Mouse (Mus musculus) embryonic fibroblast, embryonic 13.5 days (primary cell): Measurements from ENCODE around the gene Huwe1. TPM values are rescaled to one million over a fixed set of nuclear protein-coding genes. Genes with fewer than 3 reads are reported as not detected.

Experiments
- H3K27ac ChIP-seq: 2 replicates; pipeline ENCODE4 v1.5.1; 2012; ENCODE audit warnings: low read length, control low read depth, inconsistent platforms; ENCODE audit not compliant: insufficient read depth
- H3K4me1 ChIP-seq: 2 replicates; pipeline ENCODE4 v1.6.1; 2011; ENCODE audit warnings: low read length; ENCODE audit not compliant: control insufficient read depth, insufficient read depth
- H3K4me3 ChIP-seq: 2 replicates; pipeline ENCODE4 v1.5.1; 2011; ENCODE audit warnings: mild to moderate bottlenecking, control low read depth, low read length; ENCODE audit not compliant: insufficient read depth
- CTCF ChIP-seq: IDR thresholded peaks from 2 replicates; pipeline ENCODE4 v1.5.1; 2011; ENCODE audit warnings: mild to moderate bottlenecking, control low read depth, low read length, moderate library complexity, borderline replicate concordance; ENCODE audit not compliant: insufficient read depth
- POLR2A ChIP-seq: IDR thresholded peaks from 2 replicates; pipeline ENCODE4 v1.6.1; 2011; ENCODE audit warnings: low read depth, mild to moderate bottlenecking, control low read depth, low read length, moderate library complexity
- polyA plus RNA-seq: library from polyadenylated mRNA; stranded (reverse); fragments of >200 nt; gene quantifications from 2 replicates; pipeline ENCODE4 v1.2.4, GENCODE M21; 2011; ENCODE audit warnings: low read depth; ENCODE audit not compliant: missing spikeins, insufficient read length

Gene Huwe1
- polyA plus RNA-seq, 1 experiment: 192 TPM

GRCm38 (mm10) chrX:151950231-151950630 lies 149.6 kb downstream of the Huwe1 start:
- H3K27ac ChIP-seq: no peak overlapping the region
- TF ChIP-seq CTCF (no peak), POLR2A (no peak)
- no peaks in the 10 kb centered on the region for H3K4me1 ChIP-seq
- H3K4me3 ChIP-seq: no peak overlapping the region

GRCm38 (mm10) chrX:151951181-151951580 lies 150.6 kb downstream of the Huwe1 start:
- H3K27ac ChIP-seq: no peak overlapping the region
- no peak overlapping the region for H3K4me3 ChIP-seq
- no peaks in the 10 kb centered on the region for H3K4me1 ChIP-seq
- no peak for TF ChIP-seq POLR2A
- no peak for TF ChIP-seq CTCF

Other genes starting within 250 kb of the Huwe1 start
- 103 and 104 TPM in 2 replicates for gene Hsd17b10, start 201.0 kb downstream of the Huwe1 start, polyA plus RNA-seq
- 0.43 and 0.91 TPM in 2 replicates for gene Ribc1, start 215.5 kb downstream of the Huwe1 start, polyA plus RNA-seq
- 83.5 and 97.5 TPM in 2 replicates for gene Smc1a, start 215.6 kb downstream of the Huwe1 start, polyA plus RNA-seq